Mouse (Mus musculus): Measurements from ENCODE around the gene Osr1.
A peak's percentile ranks its signal among the peaks of the same experiment; 100 is the strongest.

Osr1 gene

GRCm38 (mm10) chr12:9584366-9585084 lies 14.6 kb downstream of the Osr1 start:
- DNase-seq (ENCODE audit: extremely low read depth, insufficient read length, low spot score), result peak; percentile 98

- DNase-seq (ENCODE audit: extremely low read depth, insufficient read length, low spot score), result no peak
These were observed 15.2 kb downstream of the Osr1 start for GRCm38 (mm10) chr12:9585085-9585453.

GRCm38 (mm10) chr12:9587732-9588131 lies 17.8 kb downstream of the Osr1 start:
- no peak for DNase-seq (ENCODE audit: extremely low read depth, insufficient read length, low spot score)

GRCm38 (mm10) chr12:9589561-9590134 lies 19.7 kb downstream of the Osr1 start:
- DNase-seq (ENCODE audit: extremely low read depth, insufficient read length, low spot score), result no peak

GRCm38 (mm10) chr12:9591141-9591540 lies 21.2 kb downstream of the Osr1 start:
- no peak for DNase-seq (ENCODE audit: extremely low read depth, insufficient read length, low spot score)

GRCm38 (mm10) chr12:9598219-9598618 lies 28.3 kb downstream of the Osr1 start:
- DNase-seq (ENCODE audit: extremely low read depth, insufficient read length, low spot score), result no peak

All from 3134 (cell line).